Mouse (Mus musculus) adrenal gland (tissue): ENCODE results near the gene Nans.

ENCODE experiments used
- intact Hi-C: fragments of 180-260 bp; cut with DNase I; formaldehyde crosslinking; loops from one replicate; pipeline ENCODE4 v1.15.1; 2025

Gene Nans

DNA sequence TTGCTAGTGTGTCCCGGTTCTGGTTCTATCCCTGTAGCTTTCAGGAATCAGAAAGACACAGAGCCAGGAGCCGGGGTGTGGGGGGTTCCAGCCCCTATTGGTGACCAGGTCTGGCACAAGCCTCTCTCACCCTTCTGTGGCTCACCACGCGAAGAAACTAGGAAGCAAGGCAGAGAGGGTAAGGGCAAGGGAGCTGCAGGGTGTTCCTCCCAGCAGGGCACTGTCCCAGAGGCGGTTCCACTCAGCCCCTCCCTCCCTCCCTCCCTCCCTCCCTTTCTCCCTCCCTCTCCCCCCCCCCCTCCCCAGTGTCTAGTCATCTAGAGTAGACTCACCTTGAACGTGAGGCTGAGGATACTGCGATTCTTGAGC, 38.5 kb downstream of the Nans start:
- intact Hi-C loops, result no loop called here

DNA sequence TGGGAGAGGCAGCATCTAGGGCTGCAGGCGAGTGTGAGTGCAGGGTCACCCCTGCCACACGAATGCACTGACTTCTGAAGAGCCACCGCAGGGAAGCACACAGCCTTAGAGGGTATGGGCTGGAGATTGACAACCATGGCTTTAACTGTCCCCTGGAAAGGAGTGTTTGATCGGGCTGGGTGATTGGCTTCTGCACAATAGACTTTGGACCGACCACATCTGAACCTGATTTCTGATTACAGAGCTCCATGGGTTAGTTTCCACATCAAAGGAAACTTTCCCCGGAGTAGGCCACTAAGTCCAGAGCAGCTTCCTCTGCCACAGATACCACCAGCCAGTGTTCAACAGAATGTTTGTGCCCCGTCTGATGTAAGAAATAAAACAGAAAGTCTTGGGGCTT, 40.7 kb downstream of the Nans start:
- intact Hi-C loops, result no loop called here

DNA sequence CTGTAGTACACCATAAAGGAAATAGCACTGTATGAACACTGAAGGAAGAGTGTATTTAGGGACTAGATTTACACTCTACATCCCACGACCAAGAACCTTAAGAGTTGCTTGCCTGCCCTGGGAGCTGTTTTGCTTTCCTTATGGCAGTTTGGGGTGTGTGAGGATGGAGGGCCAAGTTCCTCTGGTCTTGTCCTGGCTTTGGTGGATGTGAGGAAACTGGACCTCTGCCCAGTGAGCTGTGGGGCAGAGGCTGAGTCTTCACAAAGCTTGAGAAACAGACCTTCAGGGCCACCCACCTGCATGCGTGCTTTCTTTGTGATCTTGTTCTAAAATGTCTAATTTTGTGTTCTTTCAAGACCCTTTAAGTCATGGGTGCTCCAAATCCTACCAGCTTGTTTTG, 43.5 kb downstream of the Nans start:
- intact Hi-C loops, result no loop called here

DNA sequence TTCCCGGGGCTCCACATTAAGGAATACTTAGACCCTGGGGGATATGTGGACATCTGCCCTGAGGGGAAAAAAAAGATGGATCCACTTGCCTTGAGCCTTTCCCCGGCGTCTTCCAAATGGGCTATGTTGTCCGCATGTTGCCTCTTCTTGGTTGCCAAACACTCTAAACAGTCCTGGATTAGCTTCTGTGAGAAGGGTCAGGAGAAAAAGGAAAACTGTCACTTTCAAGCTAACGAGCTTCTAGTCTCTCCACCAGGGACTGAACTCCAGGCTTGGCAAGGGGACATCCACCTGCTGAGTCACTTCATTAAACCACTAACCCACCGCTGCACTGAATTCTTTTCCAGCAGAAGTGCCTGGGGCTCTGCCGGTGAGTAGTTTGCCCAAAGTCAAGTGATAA, 43.9 kb downstream of the Nans start:
- intact Hi-C loops, result no loop called here

DNA sequence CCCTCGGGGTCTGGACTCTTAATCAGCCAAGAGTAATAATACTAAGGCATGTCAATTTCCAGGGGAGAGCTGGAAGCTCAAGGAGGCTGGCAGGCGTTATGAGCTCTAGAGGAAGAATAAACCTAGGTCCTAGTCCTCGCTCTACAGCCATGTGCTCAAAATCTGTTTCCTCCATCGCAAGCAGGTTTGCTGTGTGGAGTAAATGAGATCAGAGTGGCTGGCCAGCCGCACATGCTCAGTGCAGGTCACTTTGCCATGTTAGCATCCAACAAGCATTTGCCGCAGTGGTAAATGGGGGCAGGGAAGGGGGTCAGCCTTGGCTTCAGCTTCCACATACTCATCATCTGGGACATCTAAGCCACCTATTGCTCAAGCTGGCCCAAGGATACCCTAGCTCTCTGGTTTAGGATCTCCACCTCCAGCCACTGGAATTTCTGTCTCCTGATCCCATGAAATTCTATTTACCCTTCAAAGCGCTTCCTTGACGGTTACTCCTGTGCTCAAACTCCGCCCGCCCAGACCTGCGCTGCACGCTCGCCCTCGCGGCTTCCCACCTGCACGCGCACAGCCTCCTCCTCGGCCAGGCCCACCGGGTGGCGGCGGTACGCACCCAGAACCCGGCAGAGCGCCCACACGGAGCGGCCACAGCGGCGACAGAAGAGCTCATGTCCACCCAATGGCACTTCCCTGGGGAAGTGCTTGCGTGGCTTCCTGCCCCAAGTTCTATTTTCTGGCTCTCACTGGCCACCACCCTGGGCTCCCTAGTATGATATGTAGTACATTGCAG, 45.1 kb downstream of the Nans start:
- intact Hi-C loops, result no loop called here

DNA sequence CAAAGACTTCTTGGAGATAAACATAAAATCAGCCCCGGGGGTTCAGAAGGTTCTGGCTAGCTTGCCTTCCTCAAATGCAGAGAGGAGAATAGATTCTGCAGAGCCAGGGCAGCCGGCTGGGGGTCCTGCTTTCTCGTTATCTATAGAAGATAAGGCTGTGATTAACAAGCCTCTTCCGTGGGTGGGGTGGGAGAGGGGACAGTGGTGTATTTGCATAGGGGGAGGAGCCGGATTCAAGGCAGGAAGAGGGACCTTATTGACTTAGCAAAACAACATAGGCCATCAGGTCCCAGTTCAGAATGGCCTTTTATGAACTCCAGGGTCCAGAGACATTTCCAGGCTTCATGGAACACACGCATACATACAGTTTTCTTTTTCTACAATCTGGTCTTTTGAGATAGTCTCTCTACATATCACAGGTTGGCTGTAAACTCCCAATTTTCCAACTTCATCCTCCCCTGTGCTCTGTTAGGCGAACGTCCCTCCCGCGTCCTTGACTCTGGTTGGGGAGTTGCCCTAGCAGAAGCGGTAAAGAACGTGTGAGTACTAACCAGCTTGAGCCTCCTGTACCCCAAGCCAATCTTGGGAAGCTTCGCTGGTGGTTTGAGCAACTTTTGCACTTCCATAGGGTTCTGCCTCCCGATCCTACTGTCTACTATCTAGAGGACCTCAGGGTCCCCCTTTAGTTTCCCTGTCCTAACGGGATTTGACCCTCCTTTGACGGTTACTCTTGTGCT, 46.2 kb downstream of the Nans start:
- intact Hi-C loops, result no loop called here

DNA sequence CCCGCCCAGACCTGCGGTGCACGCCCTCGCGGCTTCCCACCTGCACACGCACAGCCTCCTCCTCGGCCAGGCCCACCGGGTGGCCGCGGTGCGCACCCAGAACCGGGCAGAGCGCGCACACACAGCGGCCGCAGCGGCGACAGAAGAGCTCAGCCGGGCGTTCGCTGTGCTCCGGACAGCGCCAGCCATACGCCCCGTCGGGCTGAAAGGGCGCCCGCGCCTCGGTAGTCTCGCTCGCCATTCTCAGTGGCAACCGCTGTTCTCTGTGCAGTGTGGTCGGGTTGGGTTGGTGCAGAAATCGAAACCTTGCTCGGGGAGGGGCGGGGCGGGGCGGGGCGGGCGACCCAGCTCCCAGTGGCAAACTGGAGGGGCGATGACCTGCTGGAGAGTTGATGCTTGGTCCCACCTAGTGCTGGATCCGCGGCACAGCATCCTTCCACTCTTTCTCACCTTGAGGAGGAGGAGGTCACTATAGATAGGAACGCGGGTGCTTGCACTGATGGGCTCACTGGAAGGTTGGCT, 46.9 kb downstream of the Nans start, which contains the start of gene Trim14:
Gene Trim14, minus strand, starts transcription at position 302 of the 522 bp plus-strand sequence.
- intact Hi-C loops, result no loop called here

DNA sequence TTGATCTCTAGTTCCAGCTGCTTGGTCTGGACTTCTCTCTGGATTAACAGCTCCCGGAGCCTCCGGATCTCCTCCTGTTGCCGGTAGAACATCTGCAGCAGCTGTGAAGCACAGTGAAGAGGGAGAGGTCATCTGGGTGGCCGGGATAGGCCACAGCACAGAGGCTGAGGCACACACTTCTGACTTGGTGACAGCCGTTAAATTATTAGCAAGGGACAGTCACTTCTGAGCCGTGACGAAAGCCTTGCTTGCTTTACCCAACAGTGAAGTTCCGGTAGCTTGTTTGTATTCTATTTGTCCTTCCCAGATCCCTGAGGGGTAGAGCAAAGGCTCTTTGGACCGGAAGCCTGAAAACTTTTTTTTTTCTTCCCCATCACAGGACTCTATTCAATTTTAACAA, 50.1 kb downstream of the Nans start:
- intact Hi-C loops, result no loop called here

DNA sequence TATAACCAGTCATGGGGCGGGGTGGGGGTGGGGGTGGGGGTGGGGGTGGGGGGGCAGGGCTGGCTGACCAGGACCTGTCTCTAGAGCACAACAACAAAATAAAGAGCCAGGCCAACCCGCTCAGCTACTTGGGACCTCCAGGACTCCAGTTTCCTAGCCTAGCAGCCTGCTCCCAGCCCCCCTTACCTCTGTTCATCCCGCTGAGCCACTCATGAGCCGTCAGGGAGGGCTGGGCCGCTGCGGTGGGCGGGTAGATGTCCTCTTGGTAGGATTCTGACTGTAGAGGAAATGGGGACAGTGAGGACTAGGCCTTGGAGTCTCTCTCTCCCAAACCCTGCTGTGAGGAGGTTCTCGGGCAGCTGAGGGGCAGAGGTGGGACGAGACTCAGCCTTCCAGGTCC, 52.7 kb downstream of the Nans start:
- intact Hi-C loops, result no loop called here

DNA sequence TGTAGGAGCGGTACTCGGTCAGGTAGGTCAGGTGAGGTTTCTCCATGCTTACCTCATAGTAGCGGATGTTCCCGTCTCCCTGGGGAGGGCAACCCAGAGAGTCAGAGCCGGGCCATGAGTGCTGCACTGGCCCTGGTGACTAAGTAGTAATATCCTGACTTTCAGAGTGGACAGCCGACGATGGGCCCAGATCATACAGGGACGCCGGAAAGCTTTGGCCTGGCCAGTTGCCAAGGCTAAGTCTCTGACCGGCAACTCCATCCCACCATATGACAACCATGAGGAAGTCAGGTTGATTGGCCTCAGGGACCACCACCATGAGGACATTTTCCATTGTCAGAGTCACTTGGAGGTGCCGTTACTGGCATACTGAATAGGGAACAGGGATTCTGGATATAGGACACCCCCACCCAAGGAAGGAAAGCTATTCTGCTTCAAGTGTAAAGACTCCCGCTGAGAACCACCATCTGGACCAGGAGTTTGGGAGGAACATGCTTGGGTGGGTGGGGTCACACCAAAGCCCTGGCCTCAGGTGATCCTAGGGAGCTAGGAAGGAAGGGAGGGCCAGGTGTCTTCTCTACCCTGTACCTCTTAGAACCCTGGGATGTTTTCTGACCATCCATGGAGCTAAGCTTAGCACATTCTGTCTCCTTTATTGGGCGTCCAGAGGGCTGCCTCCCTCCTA, 54.5 kb downstream of the Nans start:
- intact Hi-C loops, result no loop called here

DNA sequence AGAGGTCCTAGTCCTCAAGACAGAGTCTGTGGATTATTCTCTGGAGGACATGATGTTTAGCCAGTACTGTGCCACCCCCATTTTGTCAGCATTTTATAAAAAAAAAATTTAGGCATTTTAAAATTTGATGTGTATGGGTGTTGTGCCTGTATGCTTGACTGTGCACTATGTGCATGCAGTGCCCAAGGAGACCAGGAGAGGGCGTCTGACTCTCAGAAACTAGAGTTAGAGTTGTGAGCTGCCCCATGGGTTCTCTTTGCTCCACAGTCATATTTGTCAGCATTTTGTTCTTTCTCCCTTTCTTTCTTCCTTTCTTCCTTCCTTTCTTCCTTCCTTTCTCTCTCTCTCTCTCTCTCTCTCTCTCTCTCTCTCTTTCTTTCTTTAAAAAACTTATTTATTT, 55.3 kb downstream of the Nans start:
- intact Hi-C loops, result no loop called here

DNA sequence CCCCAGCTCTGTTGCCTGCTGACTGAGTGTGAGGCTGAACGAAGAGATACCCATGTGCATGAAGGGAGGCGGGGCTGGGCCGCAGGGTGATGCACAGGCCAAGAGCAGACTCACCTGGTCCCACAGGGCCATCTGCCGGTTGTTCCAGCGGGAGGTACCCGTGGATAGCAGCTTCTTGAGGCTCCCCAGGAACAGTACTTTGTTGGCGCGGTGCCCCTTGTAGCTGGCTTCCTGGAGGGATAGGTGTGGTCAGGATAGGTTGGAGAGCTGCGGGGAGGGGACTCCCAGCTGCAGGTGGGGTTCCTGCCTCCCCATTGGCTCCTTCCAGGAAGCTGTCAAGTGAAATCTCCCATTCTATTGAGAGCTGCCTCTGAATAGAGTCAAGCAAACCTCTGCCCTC, 56.5 kb downstream of the Nans start:
- intact Hi-C loops, result no loop called here

DNA sequence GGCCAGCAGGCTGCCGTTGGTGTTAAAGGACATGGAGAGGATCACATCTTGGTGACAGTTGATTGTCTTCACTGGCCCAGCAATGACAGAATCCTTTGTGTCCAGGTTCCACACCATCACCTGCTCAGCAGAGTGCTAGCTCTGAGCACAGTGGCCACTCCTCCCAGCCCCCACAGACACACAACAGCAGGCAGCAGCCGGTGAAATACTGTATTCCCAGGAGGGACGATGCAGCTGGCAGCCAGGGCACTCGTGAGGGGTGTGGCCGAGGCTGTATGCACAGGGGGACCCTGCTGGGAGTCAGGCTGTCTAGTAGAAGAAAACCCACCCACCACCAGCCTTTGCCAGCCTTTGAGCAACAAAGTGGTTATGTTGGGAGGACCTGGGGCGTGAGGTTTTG, 57.7 kb downstream of the Nans start:
- intact Hi-C loops, result no loop called here

DNA sequence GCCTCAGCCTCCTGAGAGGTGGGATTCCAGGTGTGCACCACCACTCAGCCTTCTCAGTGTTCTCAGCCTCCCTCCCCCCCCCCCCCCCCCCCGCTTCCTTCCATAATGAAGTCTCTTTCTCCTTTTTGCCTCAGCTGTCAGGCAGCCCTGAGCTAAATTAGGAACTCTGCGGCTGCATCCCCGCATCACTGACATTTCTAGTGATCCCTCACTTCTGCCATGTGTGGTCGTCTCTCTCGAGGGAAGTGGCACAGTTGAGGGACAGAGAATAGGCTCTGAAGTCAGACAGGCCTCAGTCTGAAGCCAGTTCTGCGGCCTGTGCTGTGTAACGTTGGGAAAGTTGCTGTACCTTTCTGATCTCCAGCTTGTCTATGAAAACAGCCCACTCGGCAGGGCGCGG, 60.9 kb downstream of the Nans start:
- intact Hi-C loops, result no loop called here

DNA sequence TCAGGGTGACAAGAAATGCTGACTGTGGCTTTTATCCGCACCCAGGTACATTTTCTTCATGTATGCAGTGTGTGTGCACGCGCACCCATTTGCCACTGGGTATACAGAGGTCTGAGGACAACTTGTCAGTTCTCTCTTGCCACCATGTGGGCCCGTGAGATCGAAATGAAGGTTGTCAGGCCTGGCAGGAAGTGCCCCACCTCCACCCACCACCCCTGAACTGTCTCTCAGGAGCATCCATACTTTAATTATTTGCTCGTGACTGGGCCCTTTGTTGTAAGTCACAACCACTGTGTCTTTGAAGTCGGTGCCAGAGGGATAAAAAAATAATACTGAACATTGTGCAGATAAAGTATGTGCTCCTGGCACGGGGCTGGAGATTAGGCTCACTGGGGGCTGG, 61.4 kb downstream of the Nans start:
- intact Hi-C loops, result no loop called here
